Comparison of ENCODE assay signal across 10 mouse cellular contexts in genomic region chr6:148384111-148384895, GRCm38 (mm10). TPM values are rescaled to one million over a fixed set of nuclear protein-coding genes. Genes with fewer than 3 reads are reported as not detected.
DNase-seq lines count a peak whose midpoint lies in the region; ATAC-seq and TF ChIP-seq lines count a peak whose summit lies in the region.
"Had no signal": no experiment of that assay in that cellular context is flagged by ENCODE, and none has a peak within 500 bp of the region (broad histone marks: within the 10 kb centered on the region; RNA-seq: fewer than 3 reads in every experiment).

No protein-coding gene starts in this region.

- 64% methylated on average over 6 of the region's 6 CpGs for WGBS in forebrain, postnatal 0 days
- 77% methylated on average over 6 of the region's 6 CpGs for WGBS in forebrain, embryonic 14.5 days
- 57% methylated on average over 6 of the region's 6 CpGs for WGBS in heart, embryonic 13.5 days
- 32% methylated on average over 6 of the region's 6 CpGs for WGBS in lung, postnatal 0 days
- WGBS in thymus, adult 2 months = 79% methylated on average over 6 of the region's 6 CpGs

- no peak overlapping the region for H3K4me2 ChIP-seq in forebrain, postnatal 0 days (ENCODE audit: low read depth)
- H3K4me2 ChIP-seq in forebrain, embryonic 14.5 days (ENCODE audit: low read length) = no peak overlapping the region
- H3K4me2 ChIP-seq in heart, embryonic 13.5 days = no peak overlapping the region
- no peak overlapping the region for H3K4me2 ChIP-seq in lung, postnatal 0 days (replicated peaks; ENCODE audit: low read depth, low read length)
- H3K4me2 ChIP-seq: limb, embryonic 12.5 days; neural tube, embryonic 13.5 days had no signal

- TF ChIP-seq POLR2A in thymus, adult 2 months (IDR thresholded peaks at IDR 0.05; ENCODE audit: control insufficient read depth, extremely low read depth, insufficient read depth, low read length, poor library complexity) = no peak

- no peaks in the 10 kb centered on the region for H3K36me3 ChIP-seq in forebrain, postnatal 0 days (ENCODE audit: insufficient read depth)
- H3K36me3 ChIP-seq in forebrain, embryonic 14.5 days (ENCODE audit: control insufficient read depth, insufficient read depth, low read length) = no peaks in the 10 kb centered on the region
- no peaks in the 10 kb centered on the region for H3K36me3 ChIP-seq in heart, embryonic 13.5 days
- H3K36me3 ChIP-seq in lung, postnatal 0 days (ENCODE audit: insufficient read depth, low read length) = no peaks in the 10 kb centered on the region
- no peaks in the 10 kb centered on the region for H3K36me3 ChIP-seq in thymus, adult 2 months (ENCODE audit: control insufficient read depth, insufficient read depth, low read length)
- H3K36me3 ChIP-seq: limb, embryonic 12.5 days; neural tube, embryonic 13.5 days had no signal

- DNase-seq in forebrain, postnatal 0 days = no peak
- DNase-seq in forebrain, embryonic 14.5 days (ENCODE audit: low spot score) = no peak
- DNase-seq in adrenal gland, postnatal 36 days = peak; percentile 66 to 67
- DNase-seq in lung, postnatal 0 days (ENCODE audit: low spot score) = peak; percentile 77
- DNase-seq in thymus, adult 2 months = no peak
- DNase-seq in yolk sac, embryonic 10.5 days (ENCODE audit: low spot score) = no peak
- no peak for DNase-seq in layer of hippocampus, adult 9-10 months (ENCODE audit: low spot score)

- no peak for TF ChIP-seq EP300 in lung, postnatal 0 days (IDR thresholded peaks at IDR 0.05)

- no peak for TF ChIP-seq CTCF in forebrain, postnatal 0 days (IDR thresholded peaks at IDR 0.05; ENCODE audit: low read depth)
- TF ChIP-seq CTCF in lung, postnatal 0 days (IDR thresholded peaks at IDR 0.05) = no peak
- TF ChIP-seq CTCF in thymus, adult 2 months (IDR thresholded peaks at IDR 0.05; ENCODE audit: borderline replicate concordance, control insufficient read depth, extremely low read depth, insufficient read depth, low read length, poor library complexity) = no peak

- no peaks in the 10 kb centered on the region for H3K4me1 ChIP-seq in forebrain, postnatal 0 days (ENCODE audit: insufficient read depth)
- H3K4me1 ChIP-seq in forebrain, embryonic 14.5 days (ENCODE audit: control insufficient read depth, insufficient read depth, low read length) = peaks cover 3% of the 10 kb centered on the region; the same call in 1 of the 2 replicates
- H3K4me1 ChIP-seq in heart, embryonic 13.5 days = peaks cover 25% of the 10 kb centered on the region
- H3K4me1 ChIP-seq in lung, postnatal 0 days (ENCODE audit: insufficient read depth, low read depth, low read length) = peaks cover 13% of the 10 kb centered on the region
- H3K4me1 ChIP-seq in thymus, adult 2 months (replicated peaks; ENCODE audit: control insufficient read depth, insufficient read depth, low read length) = no peaks in the 10 kb centered on the region

- no peaks in the 10 kb centered on the region for H3K27me3 ChIP-seq in forebrain, postnatal 0 days (ENCODE audit: insufficient read depth, low read length)
- H3K27me3 ChIP-seq in forebrain, embryonic 14.5 days (replicated peaks; ENCODE audit: control insufficient read depth, insufficient read depth, low read length) = no peaks in the 10 kb centered on the region
- no peaks in the 10 kb centered on the region for H3K27me3 ChIP-seq in heart, embryonic 13.5 days (replicated peaks)
- no peaks in the 10 kb centered on the region for H3K27me3 ChIP-seq in lung, postnatal 0 days (replicated peaks; ENCODE audit: insufficient read depth, low read length)
- H3K27me3 ChIP-seq in thymus, adult 2 months (ENCODE audit: control insufficient read depth, insufficient read depth, low read length) = no peaks in the 10 kb centered on the region
- H3K27me3 ChIP-seq: limb, embryonic 12.5 days; neural tube, embryonic 13.5 days had no signal

- ATAC-seq in forebrain, postnatal 0 days = peak; percentile 50
- no peak for ATAC-seq in forebrain, embryonic 14.5 days
- ATAC-seq in heart, embryonic 13.5 days (ENCODE audit: extremely low read depth, insufficient number of reproducible peaks, low FRiP score, low TSS enrichment) = peak; percentile 14; the same call in 1 of the 2 replicates
- ATAC-seq in lung, postnatal 0 days = peak; percentile 68

- H3K9me3 ChIP-seq in forebrain, postnatal 0 days (ENCODE audit: low read length) = no peaks in the 10 kb centered on the region
- H3K9me3 ChIP-seq in forebrain, embryonic 14.5 days (replicated peaks; ENCODE audit: control insufficient read depth, low read length) = no peaks in the 10 kb centered on the region
- no peaks in the 10 kb centered on the region for H3K9me3 ChIP-seq in heart, embryonic 13.5 days
- H3K9me3 ChIP-seq in lung, postnatal 0 days (ENCODE audit: low read length) = no peaks in the 10 kb centered on the region
- H3K9me3 ChIP-seq: limb, embryonic 12.5 days; neural tube, embryonic 13.5 days had no signal

- no peak overlapping the region for H3K27ac ChIP-seq in forebrain, postnatal 0 days (ENCODE audit: low read depth, low read length)
- no peak overlapping the region for H3K27ac ChIP-seq in forebrain, embryonic 14.5 days (ENCODE audit: low read depth, low read length)
- peak overlapping the region; percentile 55 for H3K27ac ChIP-seq in heart, embryonic 13.5 days (replicated peaks)
- H3K27ac ChIP-seq in lung, postnatal 0 days (ENCODE audit: low read length) = peak overlapping the region; percentile 71
- H3K27ac ChIP-seq in thymus, adult 2 months (ENCODE audit: control insufficient read depth, insufficient read depth, low read length) = no peak overlapping the region
- H3K27ac ChIP-seq: limb, embryonic 12.5 days; neural tube, embryonic 13.5 days had no signal

- H3K9ac ChIP-seq in forebrain, postnatal 0 days = no peak overlapping the region
- H3K9ac ChIP-seq in forebrain, embryonic 14.5 days (ENCODE audit: low read length) = no peak overlapping the region
- no peak overlapping the region for H3K9ac ChIP-seq in heart, embryonic 13.5 days
- H3K9ac ChIP-seq in lung, postnatal 0 days (replicated peaks; ENCODE audit: low read depth) = no peak overlapping the region
- H3K9ac ChIP-seq: limb, embryonic 12.5 days; neural tube, embryonic 13.5 days had no signal

- H3K4me3 ChIP-seq in forebrain, postnatal 0 days (ENCODE audit: low read depth, low read length) = no peak overlapping the region
- H3K4me3 ChIP-seq in forebrain, embryonic 14.5 days (ENCODE audit: low read depth, low read length) = no peak overlapping the region
- H3K4me3 ChIP-seq in heart, embryonic 13.5 days = no peak overlapping the region
- H3K4me3 ChIP-seq in lung, postnatal 0 days (ENCODE audit: low read depth, low read length) = no peak overlapping the region
- H3K4me3 ChIP-seq in thymus, adult 2 months (ENCODE audit: control insufficient read depth, insufficient read depth, low read length) = no peak overlapping the region
- H3K4me3 ChIP-seq: limb, embryonic 12.5 days; neural tube, embryonic 13.5 days had no signal

RNA-seq across cellular contexts. Expression of gene Tmtc1, which starts 59.9 kb away (rescaled TPM):
- total RNA-seq in forebrain, postnatal 0 days (2014; rRNA removed) = 18.9 and 20.5 TPM in 2 replicates
- polyA plus RNA-seq in forebrain, postnatal 0 days (2015; fragmentation: Nextera tagmentation; extraction: Ambion mirVana) = 1.3 and 1.7 TPM in 2 replicates
- polyA plus RNA-seq in forebrain, embryonic 14.5 days (2014; fragmentation: Nextera tagmentation; extraction: Ambion mirVana) = 1.3 and 2.3 TPM in 2 replicates
- 10 to 100 TPM; 12.0 to 13.8 TPM for total RNA-seq in adrenal gland, postnatal 36 days (2021)
- polyA plus RNA-seq in heart, embryonic 13.5 days (2015; fragmentation: Nextera tagmentation; extraction: Ambion mirVana) = 2.0 and 2.1 TPM in 2 replicates
- 2.2 and 2.7 TPM in 2 replicates for polyA plus RNA-seq in lung, postnatal 0 days (2015; fragmentation: Nextera tagmentation; extraction: Ambion mirVana)
- polyA plus RNA-seq in thymus, adult 2 months (2012; rRNA removed) = 3.7 and 6.4 TPM in 2 replicates

Comparison
In these comparisons a context has a peak if more than half of its experiments do, and no peak if none do; other contexts are left out.
1. DNase-seq: peak in adrenal gland, postnatal 36 days (2 of 2) and lung, postnatal 0 days (single experiment); none in forebrain, postnatal 0 days (single experiment), forebrain, embryonic 14.5 days (single experiment), thymus, adult 2 months (single experiment), yolk sac, embryonic 10.5 days (single experiment) and layer of hippocampus, adult 9-10 months (single experiment).
2. H3K27ac ChIP-seq: peak in heart, embryonic 13.5 days (single experiment) and lung, postnatal 0 days (single experiment); none in forebrain, postnatal 0 days (single experiment), forebrain, embryonic 14.5 days (single experiment) and thymus, adult 2 months (single experiment).